Mouse (Mus musculus) bone marrow, adult 2 months (tissue): Measurements from ENCODE around the gene Hs2st1.

Source experiments
- CTCF ChIP-seq: fragments of 200-500 bp; IDR thresholded peaks from 2 replicates; pipeline ENCODE4 v1.5.1; 2011; ENCODE audit warnings: low read length, control low read depth; ENCODE audit not compliant: control insufficient read depth, insufficient read depth
- POLR2A ChIP-seq: fragments of 200-500 bp; IDR thresholded peaks from 2 replicates; pipeline ENCODE4 v1.6.1; 2011; ENCODE audit warnings: low read depth, mild to moderate bottlenecking, control low read depth, low read length, borderline replicate concordance; ENCODE audit not compliant: control insufficient read depth

DNA sequence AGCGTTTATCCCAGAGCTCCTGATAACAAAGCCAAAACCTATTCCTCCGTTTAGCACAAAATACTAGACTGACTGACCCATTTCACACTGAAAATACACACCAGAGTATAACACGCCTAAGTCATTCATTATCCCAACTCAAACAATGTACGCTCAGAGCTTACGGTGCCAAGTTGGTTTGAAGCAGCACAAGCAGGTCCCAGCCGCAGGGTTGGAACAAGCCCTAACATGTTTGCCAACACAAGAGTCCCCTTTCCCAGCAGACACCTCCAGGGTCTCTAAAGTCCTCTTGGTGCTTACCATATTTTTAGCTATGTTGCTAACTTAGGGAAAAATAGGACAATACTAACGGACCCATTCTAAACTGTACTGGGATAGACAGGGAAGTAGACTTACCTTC, 14.8 kb downstream of the Hs2st1 start:
- TF ChIP-seq POLR2A: no peak
- TF ChIP-seq CTCF: no peak
